Mouse (Mus musculus) myocyte (in vitro differentiated cells): ENCODE data around the gene Teddm1b.

Source experiments
- MYOG ChIP-seq, 3 experiments: IDR thresholded peaks; one replicate each; pipeline ENCODE4 v1.6.1; 2011; ENCODE audit warnings: control low read depth in 2 of 3, low read depth in 2 of 3, mild to moderate bottlenecking in 2 of 3; ENCODE audit not compliant: insufficient read length in 2 of 3, control insufficient read depth in 1 of 3, insufficient read depth in 1 of 3
- POLR2A ChIP-seq: IDR thresholded peaks from one replicate; pipeline ENCODE4 v1.6.1; 2011; ENCODE audit warnings: low read depth, mild to moderate bottlenecking, control low read depth, moderate library complexity; ENCODE audit not compliant: insufficient read length
- REST ChIP-seq: IDR thresholded peaks from one replicate; pipeline ENCODE4 v1.6.1; 2011; ENCODE audit warnings: mild to moderate bottlenecking, control low read depth, moderate library complexity; ENCODE audit not compliant: insufficient read depth, insufficient read length
- USF1 ChIP-seq: IDR thresholded peaks from one replicate; pipeline ENCODE4 v1.6.1; 2011; ENCODE audit warnings: low read depth, mild to moderate bottlenecking, control low read depth, moderate library complexity

- TF ChIP-seq POLR2A: no peak
- no peak for TF ChIP-seq USF1
- no peak for TF ChIP-seq REST
- no peak for TF ChIP-seq MYOG (IDR thresholded peaks at IDR 0.05; ENCODE audit: control insufficient read depth in 1 of 3, insufficient read depth in 1 of 3, insufficient read length in 2 of 3, low read depth in 2 of 3)
These were observed 35.8 kb downstream of the Teddm1b start for GRCm38 (mm10) chr1:153909963-153910291.
